Mouse (Mus musculus) 3T3-L1 (cell line): ENCODE measurements around the gene Trim41.
"Not testable (repeated sequence)": the region's sequence is repeated elsewhere in the genome, so short reads cannot be mapped to it uniquely, and the experiment has no call there.

Experiments used
- DNase-seq: peaks from one replicate; pipeline ENCODE4 v3.0.0-alpha.2; 2015; ENCODE audit warnings: low read depth, low spot score

The Trim41 gene

DNA sequence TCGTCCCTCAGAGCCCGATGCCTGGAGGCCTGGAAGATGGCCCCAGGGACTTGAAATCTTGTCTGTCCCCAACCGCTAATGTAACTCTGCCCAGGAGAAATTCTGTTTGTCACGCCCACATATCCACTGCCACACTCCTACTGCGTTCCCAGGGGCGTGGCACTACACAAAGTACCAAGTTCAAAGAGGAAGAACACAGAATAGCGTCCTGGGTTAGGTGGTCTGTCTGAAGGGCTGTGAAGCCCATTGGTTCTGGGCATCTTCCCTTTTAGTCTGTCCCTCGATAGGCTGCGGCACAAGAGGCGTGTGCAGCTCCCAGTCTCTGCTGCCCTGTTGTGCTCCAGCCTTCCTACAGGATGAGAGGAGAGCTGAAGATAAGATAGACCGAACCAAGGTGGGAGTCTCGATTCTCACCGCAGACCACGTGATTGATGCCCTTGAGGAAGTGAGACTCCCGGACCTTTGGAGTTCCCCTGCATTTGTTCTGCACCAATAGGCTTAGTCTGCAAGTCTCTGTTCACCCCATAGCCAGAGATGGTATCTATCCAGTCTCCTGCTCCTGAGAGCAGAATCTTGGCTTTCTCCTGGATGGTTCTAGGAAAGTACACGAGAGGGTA is 21.1 kb upstream of the Trim41 start:
- DNase-seq: peak; percentile 59

DNA sequence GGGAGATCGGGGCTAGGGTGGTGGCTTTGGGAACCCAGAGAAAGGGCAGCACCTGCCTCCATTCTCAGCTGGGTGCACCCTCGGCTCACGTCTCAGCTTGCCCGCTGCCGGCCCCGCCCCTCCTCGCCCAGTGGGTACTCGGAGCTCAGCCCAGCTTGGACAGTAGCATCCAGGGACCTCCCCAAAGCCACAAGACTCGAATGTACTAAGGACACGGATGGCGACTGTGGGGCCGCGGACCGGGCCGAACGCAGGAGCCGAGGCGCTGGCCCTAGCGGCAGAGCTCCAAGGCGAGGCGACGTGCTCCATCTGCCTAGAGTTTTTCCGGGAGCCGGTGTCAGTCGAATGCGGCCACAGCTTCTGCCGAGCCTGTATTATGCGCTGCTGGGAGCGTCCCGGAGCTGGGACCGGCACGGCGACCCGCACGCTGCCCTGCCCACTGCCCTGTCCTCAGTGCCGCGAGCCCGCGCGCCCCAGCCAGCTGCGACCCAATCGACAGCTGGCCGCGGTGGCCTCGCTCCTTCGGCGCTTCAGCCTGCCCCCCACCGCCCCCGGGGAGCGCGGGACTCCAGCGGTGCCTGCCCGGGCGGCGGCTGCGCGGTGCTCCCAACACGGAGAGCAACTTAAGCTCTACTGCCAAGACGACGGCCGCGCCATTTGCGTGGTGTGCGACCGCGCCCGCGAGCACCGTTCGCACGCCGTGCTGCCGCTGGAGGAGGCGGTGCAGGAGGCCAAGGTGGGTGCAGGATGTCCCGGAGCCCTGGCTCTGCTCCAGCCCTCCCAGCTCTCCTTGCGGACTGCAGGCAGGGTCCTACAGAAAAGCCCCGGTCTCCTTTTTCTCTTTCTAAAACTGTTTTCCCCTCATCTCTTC is 20.4 kb upstream of the Trim41 start:
- DNase-seq: peak; percentile 50

DNA sequence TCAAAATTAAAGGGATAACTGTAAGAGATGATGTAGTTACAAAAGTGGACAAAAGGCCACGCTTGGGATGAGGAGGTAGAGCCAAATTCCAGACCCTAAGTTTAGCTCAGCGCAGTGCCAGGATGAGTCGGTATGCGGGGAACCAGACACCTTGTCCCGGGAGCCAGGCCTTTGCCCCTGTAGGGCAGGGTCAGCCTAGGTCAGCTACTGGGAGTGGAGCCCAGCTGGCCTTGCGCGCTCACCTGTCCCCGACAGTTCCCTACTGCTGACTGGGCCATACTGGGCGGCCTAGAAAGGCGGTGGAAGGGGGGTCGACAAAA is 19.8 kb upstream of the Trim41 start:
- DNase-seq: no peak

DNA sequence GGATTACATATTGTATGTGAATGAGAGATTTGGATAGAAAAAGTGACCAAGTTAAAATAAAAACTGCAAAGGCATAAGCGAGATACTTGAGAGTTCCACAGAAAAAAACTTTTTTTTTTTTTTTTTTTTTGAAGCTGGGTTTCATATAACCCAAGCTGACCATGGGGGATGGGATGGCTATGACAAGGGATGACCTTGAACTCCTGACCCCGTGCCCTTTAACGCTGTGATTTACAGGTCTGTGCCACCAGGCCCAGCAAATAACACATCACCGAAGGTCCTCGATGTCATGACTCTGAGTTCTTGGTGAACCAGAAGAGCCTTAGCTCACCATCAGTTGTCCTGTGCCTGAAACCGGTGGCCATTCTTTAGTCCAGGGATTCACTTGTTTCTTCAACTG is 18.8 kb upstream of the Trim41 start:
- DNase-seq: no peak

DNA sequence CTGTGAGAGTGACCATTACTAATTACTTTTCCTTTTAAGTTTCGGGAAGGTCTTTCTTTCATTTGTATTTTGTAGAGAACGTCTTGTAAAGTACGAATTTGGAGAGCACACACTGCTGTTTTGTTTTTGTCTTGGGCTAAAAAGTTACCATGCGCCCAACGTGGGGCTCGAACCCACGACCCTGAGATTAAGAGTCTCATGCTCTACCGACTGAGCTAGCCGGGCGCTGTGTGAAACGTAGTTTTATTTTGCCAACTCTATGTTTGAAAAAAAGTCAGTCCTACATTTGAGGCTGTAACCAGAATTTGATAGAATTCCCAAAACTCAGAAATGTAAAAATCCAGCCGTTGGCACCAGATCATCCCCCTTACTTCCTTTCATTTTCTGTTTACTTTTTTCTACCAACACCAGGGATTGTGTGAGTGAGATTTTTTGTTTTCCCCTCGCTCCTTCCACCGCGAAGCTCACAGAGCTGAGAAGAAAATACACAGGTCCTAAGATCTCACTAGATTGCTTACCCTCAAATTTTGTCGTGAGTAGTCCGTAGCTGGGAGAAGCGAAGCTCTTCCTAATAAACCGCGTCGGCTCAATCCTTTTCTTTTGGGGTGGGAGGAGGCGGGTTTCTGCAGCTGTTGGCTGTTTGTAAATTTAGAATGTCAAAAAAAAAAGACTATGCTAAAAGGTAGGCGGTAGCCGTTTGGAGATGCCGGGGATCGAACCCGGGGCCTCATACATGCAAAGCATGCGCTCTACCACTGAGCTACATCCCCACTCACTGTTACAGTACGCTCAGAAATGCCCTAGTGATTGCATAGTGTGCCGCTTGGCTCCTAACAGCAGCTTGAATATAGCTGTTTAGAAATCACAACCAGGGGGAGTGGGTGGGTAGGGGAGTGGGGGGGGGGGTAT is 16.8 kb upstream of the Trim41 start:
- DNase-seq: peak; percentile 93

DNA sequence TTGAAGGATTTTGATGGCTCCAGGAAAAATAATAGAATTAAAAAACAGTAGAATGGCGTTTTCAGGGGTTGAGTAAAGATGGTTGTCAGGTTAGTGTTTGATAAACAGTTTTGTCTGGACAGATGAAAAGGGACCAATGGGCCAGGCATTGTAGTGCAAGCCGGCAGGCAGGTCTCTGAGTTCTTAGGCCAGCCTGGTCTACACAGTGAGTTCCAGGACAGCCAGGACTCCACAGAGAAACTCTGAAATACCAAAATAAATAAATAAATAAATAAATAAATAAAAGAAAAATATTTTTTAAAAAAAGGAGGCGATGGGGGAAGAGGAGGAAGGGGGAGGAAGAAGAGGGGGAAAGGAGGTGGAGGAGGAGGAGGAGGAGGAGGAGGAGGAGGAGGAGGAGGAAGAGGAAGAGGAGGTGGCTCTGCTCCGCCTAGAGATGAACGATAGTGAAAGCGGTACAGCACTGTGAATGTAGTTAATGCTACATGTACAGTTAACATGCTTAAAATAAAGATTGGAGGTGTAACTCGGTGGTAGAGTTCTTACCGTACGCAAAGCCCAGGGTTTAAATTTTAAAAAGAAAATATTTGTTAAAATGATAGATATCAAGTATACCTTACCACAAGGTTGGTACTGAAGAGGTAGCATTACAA is 16.1 kb upstream of the Trim41 start:
- no peak for DNase-seq

DNA sequence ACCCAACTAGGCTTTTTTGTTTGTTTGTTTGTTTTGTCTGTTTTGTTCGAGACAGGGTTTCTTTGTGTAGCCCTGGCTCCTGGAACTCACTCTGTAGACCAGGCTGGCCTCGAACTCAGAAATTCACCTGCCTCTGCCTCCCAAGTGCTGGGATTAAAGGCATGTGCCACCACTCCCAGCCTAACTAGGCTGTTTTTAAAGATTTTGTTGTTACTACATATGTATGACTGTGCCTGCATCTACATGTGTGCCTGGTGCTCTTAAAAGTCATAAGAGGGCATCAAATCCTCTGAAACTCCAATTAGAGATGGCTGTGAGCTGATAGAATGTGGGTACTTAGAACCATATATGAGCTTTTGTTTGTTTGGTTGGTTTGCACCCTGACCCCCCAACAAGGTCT is 14.1 kb upstream of the Trim41 start:
- no peak for DNase-seq

DNA sequence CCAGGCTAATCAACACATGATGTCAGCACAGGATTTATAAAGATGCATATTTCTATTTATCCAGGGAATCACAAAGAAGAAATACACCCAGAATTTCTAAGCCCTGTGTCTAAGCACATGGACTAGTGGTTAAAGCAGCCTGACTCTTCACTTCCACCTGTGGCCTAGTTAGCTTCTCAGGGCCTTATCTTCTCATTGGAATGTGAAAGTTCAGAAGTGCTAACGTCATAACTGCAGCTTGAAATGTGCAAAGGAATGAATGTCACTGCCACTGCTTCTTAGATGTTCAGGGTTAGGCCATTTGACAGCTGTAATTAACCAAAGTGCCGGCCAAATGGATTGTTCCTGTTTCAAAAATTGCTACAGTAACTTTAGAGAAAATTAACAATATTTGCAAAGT is 13.1 kb upstream of the Trim41 start:
- DNase-seq: no peak

DNA sequence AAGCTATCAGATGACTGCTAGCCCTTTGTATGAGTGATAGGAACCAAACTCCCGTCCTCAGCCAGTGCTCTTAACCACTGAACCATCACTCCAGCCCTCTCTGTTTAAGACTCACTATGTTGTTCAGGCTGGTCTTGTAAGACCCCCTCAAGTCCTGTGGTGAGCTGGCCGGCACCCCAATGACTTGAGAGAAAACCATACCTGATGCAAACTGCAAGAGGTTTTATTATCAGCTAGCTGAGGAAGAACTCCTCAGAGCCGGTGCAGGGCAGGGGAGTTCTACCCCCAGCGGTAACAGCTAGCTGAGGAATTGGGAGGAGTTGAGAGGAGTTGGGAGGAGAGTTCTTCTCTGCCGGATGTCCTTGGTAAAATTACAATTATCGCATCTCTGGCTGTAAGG is 10.8 kb upstream of the Trim41 start:
- DNase-seq: no peak

DNA sequence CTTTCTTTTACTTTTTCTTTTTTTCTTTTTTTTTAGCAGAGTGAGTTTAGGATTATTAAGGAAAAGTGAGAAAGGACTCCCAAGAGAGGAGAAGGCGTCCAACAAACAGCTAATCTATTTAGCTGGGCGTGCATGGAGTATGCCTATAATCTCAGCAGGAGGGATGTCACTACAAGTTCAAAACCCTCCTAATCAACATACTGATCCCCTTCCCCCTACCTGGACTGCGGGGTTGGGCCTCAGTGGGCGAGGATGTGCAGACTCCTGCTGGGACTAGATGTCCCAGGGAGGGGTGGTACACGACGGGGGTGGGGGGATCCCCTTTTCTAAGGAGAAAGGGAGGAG is 9.6 kb upstream of the Trim41 start:
- DNase-seq: no peak

DNA sequence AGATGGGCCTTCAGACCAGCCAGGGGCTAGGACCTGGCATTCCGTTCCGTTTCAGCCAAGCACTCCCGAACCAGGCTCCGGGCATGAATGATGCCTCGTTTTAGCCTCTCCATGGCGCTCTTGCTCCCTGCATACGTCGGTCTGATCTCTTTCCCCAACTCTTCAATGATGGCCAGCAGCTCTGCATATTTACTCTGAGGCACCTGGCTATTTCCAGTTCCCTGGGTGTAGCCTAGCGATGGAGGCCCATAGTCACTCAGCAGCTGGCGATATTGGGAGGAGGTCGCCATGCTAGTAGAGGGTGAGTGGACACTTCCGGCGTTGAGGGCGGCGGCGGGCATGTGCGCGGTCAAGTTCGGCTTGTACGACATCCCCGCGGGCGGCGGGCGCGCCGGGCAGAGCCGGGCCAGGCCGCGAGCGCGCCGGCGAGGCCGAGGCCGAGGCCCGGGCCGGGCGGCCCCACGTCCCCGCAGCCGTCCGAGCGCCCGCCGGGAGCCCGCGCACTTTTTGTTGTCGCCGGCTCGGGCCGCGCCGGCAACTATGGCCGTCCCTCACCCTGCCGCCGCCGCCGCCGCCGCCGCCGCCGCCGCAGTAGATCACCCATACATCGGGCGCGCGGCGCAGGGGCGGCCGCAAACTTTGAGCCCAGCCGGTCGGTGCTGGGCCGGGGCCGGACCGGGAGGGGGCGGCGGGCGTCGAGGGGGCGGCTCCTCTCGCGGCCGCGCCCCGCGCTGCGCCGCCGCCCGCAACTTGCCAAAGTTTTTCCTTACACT is 9.0 kb upstream of the Trim41 start, which contains the start of the genes Trim7 and Gm12184:
Gene Trim7, plus strand, starts transcription at position 162 of the 773 bp plus-strand sequence.
Gene Gm12184, minus strand, starts transcription at position 677 of the 773 bp plus-strand sequence.
- not testable (repeated sequence) for DNase-seq

DNA sequence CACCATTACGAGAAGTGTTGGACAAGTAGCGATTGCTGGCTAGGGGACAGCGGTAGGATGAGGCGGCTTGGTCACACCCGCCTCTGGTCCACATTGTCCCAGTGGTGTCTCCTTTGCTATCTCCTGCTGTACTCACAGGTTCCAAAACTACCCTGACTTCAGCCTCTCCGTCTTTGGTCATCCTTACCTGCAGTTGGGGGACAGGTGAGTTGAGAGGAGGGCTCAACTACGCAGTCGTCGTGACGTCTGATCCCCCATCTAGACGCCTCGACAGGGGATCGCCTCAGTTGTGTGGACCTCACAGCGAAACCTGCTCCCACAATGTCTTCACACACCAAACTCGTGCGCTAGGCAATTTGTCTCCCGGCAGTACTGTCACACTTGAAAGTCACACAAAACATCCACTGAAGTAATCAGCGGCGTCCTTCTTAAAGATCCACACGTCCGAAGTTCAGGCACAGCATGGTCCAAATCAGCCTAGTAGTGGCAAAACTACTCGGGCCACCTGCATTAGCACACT is 7.2 kb upstream of the Trim41 start:
- no peak for DNase-seq

DNA sequence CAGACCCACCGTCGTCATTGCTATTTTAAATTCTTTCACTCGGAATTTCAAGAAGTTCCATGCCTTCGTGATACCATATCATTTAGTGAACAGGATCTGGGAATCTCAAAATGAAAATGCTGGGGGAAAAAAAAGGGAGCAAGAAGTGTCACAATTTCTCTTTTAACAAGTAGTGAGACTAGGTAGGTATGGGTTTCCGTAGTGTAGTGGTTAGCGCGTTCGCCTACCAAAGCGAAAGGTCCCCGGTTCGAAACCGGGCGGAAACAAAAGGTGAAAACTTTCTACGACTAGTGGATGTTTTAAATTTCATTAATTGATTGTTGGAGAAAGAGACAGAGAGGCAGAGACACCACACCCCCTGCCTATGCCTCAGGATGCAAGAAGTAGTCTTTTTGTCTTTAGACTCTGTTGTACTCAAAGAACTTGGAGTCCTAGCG is 6.4 kb upstream of the Trim41 start:
- peak; percentile 92 for DNase-seq

DNA sequence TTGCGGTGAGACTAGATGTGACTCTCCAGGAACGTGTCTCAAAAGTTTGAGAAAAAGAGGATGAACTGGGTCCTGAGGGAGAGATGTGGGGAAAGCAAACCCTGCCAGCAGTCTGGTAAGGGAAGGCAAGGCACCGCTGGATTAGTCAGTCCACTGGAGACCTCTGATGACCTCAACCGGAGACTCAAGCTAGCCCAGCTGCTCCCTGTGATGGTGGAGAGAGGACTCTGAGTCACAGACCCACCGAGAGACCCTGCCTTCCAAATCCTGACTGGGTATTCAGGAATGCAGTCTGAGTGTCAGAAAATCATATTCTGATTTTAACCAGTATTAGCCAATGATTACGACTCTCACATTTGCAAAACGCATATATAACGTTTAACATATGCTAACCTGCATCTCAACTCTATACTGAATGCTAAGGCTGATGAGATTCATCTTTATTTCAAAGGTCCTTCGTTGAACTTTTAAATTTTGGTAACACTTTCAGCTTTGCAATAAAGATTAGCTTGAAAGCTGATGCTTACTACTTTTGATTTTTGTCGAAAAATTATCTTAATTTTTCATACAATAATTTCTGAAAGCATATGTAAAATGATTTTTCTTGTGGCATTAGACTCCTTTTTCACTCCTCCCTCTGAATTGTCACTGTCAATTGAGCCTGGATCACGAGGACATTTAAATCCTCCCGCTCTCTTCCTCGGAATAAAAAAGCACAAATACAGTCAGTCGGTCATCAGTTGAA is 5.8 kb upstream of the Trim41 start:
- DNase-seq: peak; percentile 85

DNA sequence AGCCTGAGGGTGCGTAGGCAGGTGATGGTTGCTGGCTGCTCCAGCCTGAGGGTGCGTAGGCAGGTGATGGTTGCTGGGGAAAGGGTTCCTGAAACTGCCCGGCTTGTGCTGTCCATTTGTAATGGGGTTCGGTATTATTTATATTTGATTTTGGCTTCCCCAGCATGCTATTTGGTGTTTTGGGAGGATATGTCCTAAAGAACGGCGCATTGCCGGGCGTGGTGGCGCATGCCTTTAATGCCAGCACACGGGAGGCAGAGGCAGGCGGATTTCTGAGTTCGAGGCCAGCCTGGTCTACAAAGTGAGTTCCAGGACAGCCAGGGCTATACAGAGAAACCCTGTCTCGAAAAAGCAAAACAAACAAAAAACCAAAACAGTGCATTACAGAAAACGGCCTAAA is 4.1 kb upstream of the Trim41 start:
- not testable (repeated sequence) for DNase-seq

DNA sequence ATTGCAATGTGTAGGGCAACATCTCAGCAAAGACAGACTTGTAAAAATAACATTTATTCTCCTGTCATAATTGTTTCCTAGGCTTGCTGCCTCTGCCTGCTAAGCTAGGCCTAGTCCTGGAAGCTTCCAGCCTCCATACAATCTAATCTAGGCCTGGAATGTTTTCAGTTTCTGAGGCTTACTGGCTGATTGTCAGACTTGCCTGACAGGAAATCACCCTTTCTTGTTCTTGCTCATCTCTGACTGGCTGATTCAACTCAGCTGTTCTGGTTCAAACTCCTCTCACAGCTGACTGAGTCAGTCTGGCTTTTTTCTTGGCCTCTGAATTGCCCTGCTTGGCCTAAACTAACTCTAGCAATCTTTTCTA is 3.1 kb upstream of the Trim41 start:
- DNase-seq: peak; percentile 84

DNA sequence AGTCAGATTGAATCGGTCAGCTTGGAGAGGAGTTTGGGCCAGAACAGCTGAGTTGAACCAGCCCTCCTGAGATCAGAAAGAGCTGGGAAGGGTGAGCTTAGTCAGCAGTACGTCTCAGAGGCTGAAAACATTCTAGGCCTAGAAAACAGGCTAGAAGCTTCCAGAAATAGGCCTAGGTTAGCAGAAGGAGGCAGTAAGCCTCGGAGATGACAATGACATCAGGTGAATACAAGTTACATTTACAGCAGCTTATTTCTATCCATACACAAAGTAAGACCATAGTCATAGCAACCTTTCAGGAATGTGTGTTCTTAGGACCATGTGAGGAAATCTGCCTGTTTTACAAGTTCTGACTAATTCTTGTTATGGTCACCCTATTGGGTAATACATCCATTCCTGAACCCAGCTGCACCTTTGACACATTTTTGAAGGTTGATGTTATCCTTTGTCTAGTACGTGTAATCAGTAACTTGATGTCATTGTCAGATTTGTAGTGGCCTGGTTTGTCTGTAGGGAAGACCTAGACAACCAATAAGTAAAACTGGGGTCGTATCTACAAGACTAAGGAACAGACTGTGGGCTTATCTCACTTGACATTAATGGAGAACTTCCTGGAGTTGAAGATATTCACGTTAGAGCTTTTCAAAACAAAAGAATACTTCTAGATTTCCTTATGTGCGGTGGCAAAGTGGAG is 2.6 kb upstream of the Trim41 start:
- DNase-seq: peak; percentile 74

DNA sequence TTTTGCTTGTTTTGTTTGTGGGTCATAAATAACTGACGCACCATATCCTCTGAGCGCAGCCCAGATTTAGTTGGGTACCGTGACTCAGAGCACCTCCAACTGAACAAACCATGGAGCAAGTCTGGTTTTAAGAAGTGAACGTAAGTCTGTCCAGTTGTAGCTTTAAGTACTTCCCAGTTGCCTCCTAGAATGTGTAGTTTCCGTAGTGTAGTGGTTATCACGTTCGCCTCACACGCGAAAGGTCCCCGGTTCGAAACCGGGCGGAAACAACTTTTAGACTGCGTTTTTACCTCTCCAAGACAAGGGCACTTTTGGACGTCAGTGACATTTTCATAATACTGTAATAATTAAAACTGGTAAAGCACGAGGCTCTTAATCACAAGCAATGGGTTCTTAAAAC is 1.2 kb upstream of the Trim41 start:
- DNase-seq: peak; percentile 98

DNA sequence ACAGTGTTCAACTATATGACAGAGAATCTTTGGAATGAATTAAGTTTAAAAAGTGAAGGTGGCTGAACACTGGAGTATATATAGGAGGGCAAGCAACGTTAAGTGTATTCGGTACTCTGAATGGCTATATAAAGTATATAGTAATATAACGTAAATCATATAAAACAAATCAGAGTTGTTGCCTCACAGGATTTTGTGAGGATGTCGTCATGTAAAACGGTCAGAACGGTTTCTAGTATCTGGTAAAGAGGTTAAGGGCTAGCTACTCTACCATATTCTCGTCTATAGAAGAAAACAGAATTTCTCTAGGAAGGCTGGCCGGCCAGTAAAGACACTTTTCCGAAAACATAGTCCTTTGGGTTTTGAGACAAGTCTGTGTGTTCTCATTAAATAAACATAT is 641 bp upstream of the Trim41 start:
- DNase-seq: peak; percentile 52
